Mouse (Mus musculus) forebrain, postnatal 0 days (tissue): ENCODE results near the gene BC100530. TPM values are rescaled to one million over a fixed set of nuclear protein-coding genes. Genes with fewer than 3 reads are reported as not detected.
"Not testable (repeated sequence)": the region's sequence is repeated elsewhere in the genome, so short reads cannot be mapped to it uniquely, and the experiment has no call there.

Source experiments
- ATAC-seq: fragments of 200-750 bp; cut with Nextera tagmentation; 2 replicates; pipeline ENCODE4 v1.8.0; 2017; ENCODE audit warnings: mild to moderate bottlenecking, moderate library complexity
- DNase-seq: peaks from one replicate; pipeline ENCODE4 v3.0.0-alpha.2; 2015
- H3K27ac ChIP-seq: fragments of 300-500 bp; sonication (generic); 2 replicates; pipeline ENCODE4 v1.5.1; 2014; ENCODE audit warnings: low read depth, mild to moderate bottlenecking, antibody characterized with exemption, low read length, moderate library complexity, mixed read lengths
- H3K27me3 ChIP-seq: fragments of 300-500 bp; sonication (generic); 2 replicates; pipeline ENCODE4 v1.6.1; 2014; ENCODE audit warnings: mild to moderate bottlenecking, low read length, mixed read lengths; ENCODE audit not compliant: insufficient read depth
- H3K36me3 ChIP-seq: fragments of 300-500 bp; sonication (generic); 2 replicates; pipeline ENCODE4 v1.6.1; 2014; ENCODE audit warnings: mild to moderate bottlenecking, moderate library complexity; ENCODE audit not compliant: insufficient read depth
- H3K4me1 ChIP-seq: fragments of 300-500 bp; sonication (generic); 2 replicates; pipeline ENCODE4 v1.6.1; 2014; ENCODE audit warnings: antibody characterized with exemption; ENCODE audit not compliant: insufficient read depth
- H3K4me2 ChIP-seq: fragments of 300-500 bp; sonication (generic); 2 replicates; pipeline ENCODE4 v1.6.1; 2014; ENCODE audit warnings: low read depth, mild to moderate bottlenecking, moderate library complexity
- H3K4me3 ChIP-seq: fragments of 300-500 bp; sonication (generic); 2 replicates; pipeline ENCODE4 v1.5.1; 2014; ENCODE audit warnings: low read depth, low read length, mixed read lengths
- H3K9ac ChIP-seq: fragments of 300-500 bp; sonication (generic); 2 replicates; pipeline ENCODE4 v1.6.1; 2014; ENCODE audit warnings: mild to moderate bottlenecking
- H3K9me3 ChIP-seq: fragments of 300-500 bp; sonication (generic); 2 replicates; pipeline ENCODE4 v1.6.1; 2016; ENCODE audit warnings: low read length
- CTCF ChIP-seq: sonication (generic); IDR thresholded peaks from 2 replicates; pipeline ENCODE4 v1.5.1; 2016; ENCODE audit warnings: antibody characterized with exemption, control low read depth, low read depth
- WGBS: fragments of 180-500 bp; shearing (Covaris S2); extraction: QIAGEN DNeasy Blood & Tissue Kit; methylation state at CpG from one replicate; pipeline ENCODE4 v1.1.7; 2014; 5-methylcytosine and 5-hydroxymethylcytosine counted together
- polyA plus RNA-seq: library from polyadenylated mRNA; unstranded; fragments of >200 nt; fragmentation: Nextera tagmentation; extraction: Ambion mirVana; gene quantifications from 2 replicates; pipeline ENCODE4 v1.2.1, GENCODE M21; 2015
- total RNA-seq: library from RNA; depleted of rRNA; stranded (reverse); fragments of >200 nt; gene quantifications from 2 replicates; pipeline ENCODE4 v1.2.3, GENCODE M21; 2014; rRNA removed

BC100530 gene
- total RNA-seq (1.4 and 2.3 TPM in 2 replicates), polyA plus RNA-seq (2.3 and 2.7 TPM in 2 replicates)

- not testable (repeated sequence) for H3K9ac ChIP-seq, H3K27ac ChIP-seq, H3K36me3 ChIP-seq, H3K9me3 ChIP-seq, ATAC-seq, H3K4me2 ChIP-seq, H3K4me3 ChIP-seq, H3K27me3 ChIP-seq, DNase-seq, H3K4me1 ChIP-seq
- WGBS = 86% methylated on average over 3 of the region's 3 CpGs
Measured at GRCm38 (mm10) chr16:36367648-36368047, at the start of gene BC100530. TSS of gene BC100530 (minus strand) at chr16:36367748.

- Histone ChIP-seq H3K36me3 (no peaks in the 10 kb centered on the region), H3K27ac (no peak within 1 kb of the TSS), H3K4me1 (no peaks in the 10 kb centered on the region), H3K9ac (no peak within 1 kb of the TSS), H3K9me3 (no peaks in the 10 kb centered on the region), H3K4me3 (no peak within 1 kb of the TSS), H3K4me2 (no peak within 1 kb of the TSS), H3K27me3 (no peaks in the 10 kb centered on the region)
- ATAC-seq = no peak
- no peak for TF ChIP-seq CTCF
- no peak for DNase-seq
Measured at GRCm38 (mm10) chr16:36408357-36408756, 40.8 kb upstream of the BC100530 start, which contains the start of gene Stfa2. TSS of gene Stfa2 (minus strand) at chr16:36408457.

- H3K36me3 ChIP-seq = no peaks in the 10 kb centered on the region
- ATAC-seq = no peak
- no peak overlapping the region for H3K4me3 ChIP-seq
- no peaks in the 10 kb centered on the region for H3K4me1 ChIP-seq
- no peak overlapping the region for H3K4me2 ChIP-seq
- TF ChIP-seq CTCF = no peak
- 24% methylated on average over 4 of the region's 4 CpGs for WGBS
- no peaks in the 10 kb centered on the region for H3K9me3 ChIP-seq
- no peak overlapping the region for H3K9ac ChIP-seq
- DNase-seq = no peak
- H3K27me3 ChIP-seq = no peaks in the 10 kb centered on the region
- no peak overlapping the region for H3K27ac ChIP-seq
Measured at GRCm38 (mm10) chr16:36389060-36389459, 21.5 kb upstream of the BC100530 start.

- Histone ChIP-seq H3K4me1 (no peaks in the 10 kb centered on the region), H3K9me3 (no peaks in the 10 kb centered on the region), H3K4me2 (no peak overlapping the region), H3K27me3 (no peaks in the 10 kb centered on the region), H3K9ac (no peak overlapping the region), H3K36me3 (no peaks in the 10 kb centered on the region), H3K27ac (no peak overlapping the region), H3K4me3 (no peak overlapping the region)
- no peak for TF ChIP-seq CTCF
- ATAC-seq (no peak), DNase-seq (no peak)
- 46% methylated on average over 2 of the region's 2 CpGs for WGBS
Measured at GRCm38 (mm10) chr16:36337171-36337570, 30.4 kb downstream of the BC100530 start.

GRCm38 (mm10) chr16:36334232-36334631, 33.3 kb downstream of the BC100530 start, which contains the start of gene BC117090:
TSS of gene BC117090 (minus strand) at chr16:36334332.
- 80% methylated on average over 3 of the region's 3 CpGs for WGBS

GRCm38 (mm10) chr16:36319286-36319685, 48.3 kb downstream of the BC100530 start:
- DNase-seq = no peak
- no peak for ATAC-seq
- Histone ChIP-seq H3K36me3 (no peaks in the 10 kb centered on the region), H3K4me3 (no peak overlapping the region), H3K9ac (no peak overlapping the region), H3K4me2 (no peak overlapping the region), H3K27ac (no peak overlapping the region), H3K4me1 (no peaks in the 10 kb centered on the region), H3K9me3 (no peaks in the 10 kb centered on the region), H3K27me3 (no peaks in the 10 kb centered on the region)
- TF ChIP-seq CTCF = no peak

More at GRCm38 (mm10) chr16:36334232-36334631, 33.3 kb downstream of the BC100530 start, which contains the start of gene BC117090:
- Histone ChIP-seq H3K36me3 (no peaks in the 10 kb centered on the region), H3K27me3 (no peaks in the 10 kb centered on the region), H3K9ac (no peak within 1 kb of the TSS), H3K4me1 (no peaks in the 10 kb centered on the region), H3K27ac (no peak within 1 kb of the TSS), H3K4me2 (no peak within 1 kb of the TSS), H3K9me3 (no peaks in the 10 kb centered on the region), H3K4me3 (no peak within 1 kb of the TSS)
- no peak for TF ChIP-seq CTCF
- ATAC-seq (no peak), DNase-seq (no peak)

- not testable (repeated sequence) for H3K4me2 ChIP-seq, H3K9me3 ChIP-seq, ATAC-seq, H3K27me3 ChIP-seq, DNase-seq, H3K9ac ChIP-seq, H3K36me3 ChIP-seq, H3K4me1 ChIP-seq, H3K27ac ChIP-seq, H3K4me3 ChIP-seq
- WGBS = 87% methylated on average over 6 of the region's 6 CpGs
Measured at GRCm38 (mm10) chr16:36316111-36316510, 51.4 kb downstream of the BC100530 start.

Other genes starting within 250 kb of the BC100530 start
- gene Csta1, start 236.5 kb downstream of the BC100530 start, total RNA-seq = not detected in 2 replicates
- gene Csta1, start 236.5 kb downstream of the BC100530 start, polyA plus RNA-seq = not detected in 2 replicates
- 3.8 TPM in 1 of 2 replicates, not detected in the other for gene Stfa2l1, start 210.9 kb downstream of the BC100530 start, total RNA-seq
- not detected in 2 replicates for gene Stfa2l1, start 210.9 kb downstream of the BC100530 start, polyA plus RNA-seq
- gene Gm5483, start 183.5 kb downstream of the BC100530 start, total RNA-seq = 2.8 and 5.3 TPM in 2 replicates
- gene Gm5483, start 183.5 kb downstream of the BC100530 start, polyA plus RNA-seq = 0.59 and 2.8 TPM in 2 replicates
- not detected in 2 replicates for gene Gm5416, start 157.3 kb downstream of the BC100530 start, total RNA-seq
- gene Gm5416, start 157.3 kb downstream of the BC100530 start, polyA plus RNA-seq = not detected in 2 replicates
- gene 2010005H15Rik, start 146.3 kb downstream of the BC100530 start, total RNA-seq = 0.86 and 2.9 TPM in 2 replicates
- gene 2010005H15Rik, start 146.3 kb downstream of the BC100530 start, polyA plus RNA-seq = 0.74 TPM in 1 of 2 replicates, not detected in the other
- 1.0 TPM in 1 of 2 replicates, not detected in the other for gene Stfa1, start 90.8 kb downstream of the BC100530 start, total RNA-seq
- 1.4 and 5.1 TPM in 2 replicates for gene Stfa1, start 90.8 kb downstream of the BC100530 start, polyA plus RNA-seq
- gene BC117090, start 33.4 kb downstream of the BC100530 start, total RNA-seq = 4.4 TPM in 1 of 2 replicates, not detected in the other
- not detected in 2 replicates for gene BC117090, start 33.4 kb downstream of the BC100530 start, polyA plus RNA-seq
- gene Stfa2, start 40.7 kb upstream of the BC100530 start, total RNA-seq = 1.1 TPM in 1 of 2 replicates, not detected in the other
- 0.34 TPM in 1 of 2 replicates, not detected in the other for gene Stfa2, start 40.7 kb upstream of the BC100530 start, polyA plus RNA-seq
- not detected in 2 replicates for gene Stfa3, start 87.6 kb upstream of the BC100530 start, total RNA-seq
- 0.82 TPM in 1 of 2 replicates, not detected in the other for gene Stfa3, start 87.6 kb upstream of the BC100530 start, polyA plus RNA-seq
- 0.46 and 1.6 TPM in 2 replicates for gene Casr, start 194.4 kb upstream of the BC100530 start, total RNA-seq
- gene Casr, start 194.4 kb upstream of the BC100530 start, polyA plus RNA-seq = 0.14 and 0.62 TPM in 2 replicates